Mouse (Mus musculus): ENCODE results near the gene Zfp639.

- no peak for TF ChIP-seq CTCF (IDR thresholded peaks at IDR 0.05; ENCODE audit: low read depth)
- no peak for TF ChIP-seq EP300 (IDR thresholded peaks at IDR 0.05; ENCODE audit: low read depth)
Observed at GRCm38 (mm10) chr3:32538091-32538490, 28.0 kb downstream of the Zfp639 start.
